Mouse (Mus musculus) monocyte, adult 5-6 weeks (primary cell): ENCODE data around the gene Slc3a1. TPM values are rescaled to one million over a fixed set of nuclear protein-coding genes. Genes with fewer than 3 reads are reported as not detected.

ENCODE experiments used
- ATAC-seq: fragments of 153-309, 156-312 bp; replicated peaks from 2 replicates; pipeline ENCODE4 v1.8.0; 2017; ENCODE audit warnings: mild to moderate bottlenecking; ENCODE audit not compliant: low TSS enrichment, insufficient number of reproducible peaks, severe bottlenecking, poor library complexity, low FRiP score
- total RNA-seq: library from RNA; stranded (forward); fragments of 200-1000, 200-491, 200-594 nt; gene quantifications from 3 replicates; pipeline ENCODE4 v1.2.3, GENCODE M21; 2017

Gene Slc3a1
- total RNA-seq, 1 experiment from 2014 or later = not detected

DNA sequence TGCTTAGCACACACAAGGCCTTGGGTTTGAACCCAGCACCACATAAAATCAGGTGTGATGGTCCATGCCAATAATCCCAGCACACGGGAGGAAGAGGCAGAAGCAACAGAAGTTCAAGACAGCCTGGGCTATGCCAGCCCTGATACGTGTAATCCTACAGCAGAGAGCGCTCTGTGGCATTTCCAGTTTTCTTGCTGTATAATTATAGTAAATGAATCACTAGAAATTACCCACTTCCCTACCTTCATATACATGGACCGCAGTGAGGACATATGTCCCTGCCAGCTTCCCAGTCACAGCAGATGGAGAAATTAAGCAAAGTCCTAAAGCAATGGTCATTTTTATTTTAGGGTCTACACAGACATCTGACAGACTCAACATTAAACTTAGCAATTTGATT lies 45.9 kb downstream of the Slc3a1 start:
- no peak for ATAC-seq

DNA sequence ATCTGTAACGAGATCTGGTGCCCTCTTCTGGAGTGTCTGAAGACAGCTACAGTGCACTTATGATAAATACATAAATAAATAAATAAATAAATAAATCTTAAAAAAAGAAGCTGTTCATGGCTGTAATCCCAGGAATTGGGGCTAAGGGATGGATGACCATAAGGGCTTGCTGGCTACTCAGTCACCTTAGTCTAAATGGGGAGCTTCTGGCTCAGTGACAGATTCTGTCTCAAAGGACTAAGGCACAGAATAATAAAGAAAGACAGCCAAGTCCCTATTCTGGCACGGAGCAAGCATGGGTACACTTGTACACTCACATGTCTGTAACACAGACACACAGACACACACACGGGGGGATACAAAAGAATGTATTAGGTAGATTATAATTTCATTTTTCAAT lies 51.1 kb downstream of the Slc3a1 start:
- ATAC-seq = no peak

DNA sequence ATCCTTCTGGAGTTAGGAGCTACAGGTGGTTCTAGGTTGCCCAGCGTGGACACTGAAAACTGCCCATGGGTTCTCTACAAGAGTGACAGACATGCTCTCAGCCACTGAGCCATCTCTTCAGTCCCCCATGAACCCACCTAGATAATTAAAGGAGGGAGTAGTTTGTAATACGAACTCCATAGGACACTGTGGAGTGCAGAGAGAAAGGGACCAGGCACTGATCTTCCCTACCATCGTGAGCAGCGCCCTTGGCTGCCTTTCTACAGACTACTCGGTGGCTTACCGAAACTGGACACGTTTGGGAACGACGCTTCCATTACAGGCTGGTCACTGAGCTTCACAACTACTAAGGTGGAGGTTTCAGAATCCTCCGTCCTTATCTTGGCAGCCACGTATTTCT lies 52.6 kb downstream of the Slc3a1 start:
- no peak for ATAC-seq

DNA sequence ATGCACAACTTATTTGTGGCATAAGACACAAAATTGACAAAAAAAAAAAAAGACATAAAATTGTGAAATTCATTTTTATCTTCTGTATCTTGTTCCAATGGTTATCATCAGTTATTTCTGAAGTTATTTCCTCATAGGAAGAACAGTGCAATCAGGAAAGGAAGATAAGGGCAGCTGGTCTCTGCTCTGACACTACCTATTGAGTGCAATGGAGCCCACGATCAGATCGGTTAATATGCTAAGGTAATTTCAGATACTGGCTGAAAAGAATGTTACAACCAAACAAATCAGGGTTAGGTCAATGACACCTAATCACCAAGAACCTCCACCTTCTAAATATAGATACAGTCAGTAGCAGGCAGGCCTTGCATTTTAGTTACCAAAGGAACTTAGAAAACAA lies 57.2 kb downstream of the Slc3a1 start:
- no peak for ATAC-seq

DNA sequence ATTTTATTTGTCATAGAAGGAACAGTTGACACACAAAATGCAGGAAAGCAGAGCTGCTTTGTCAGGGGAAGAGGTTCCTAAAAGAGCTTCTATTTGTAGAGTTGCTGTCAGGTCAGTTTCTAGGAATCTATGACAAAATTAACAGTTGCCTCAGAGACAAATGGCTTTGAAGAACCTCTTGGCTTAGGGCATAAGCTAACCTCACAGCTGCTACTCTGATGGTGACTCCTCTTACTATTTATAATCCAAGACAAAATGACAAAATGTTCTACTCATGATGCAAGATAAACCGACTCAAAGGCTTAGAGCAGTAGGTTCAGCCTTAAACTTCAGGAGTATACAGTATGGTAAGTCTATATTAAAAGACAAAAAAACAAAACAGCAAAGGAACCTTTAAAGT lies 58.3 kb downstream of the Slc3a1 start:
- ATAC-seq = no peak

DNA sequence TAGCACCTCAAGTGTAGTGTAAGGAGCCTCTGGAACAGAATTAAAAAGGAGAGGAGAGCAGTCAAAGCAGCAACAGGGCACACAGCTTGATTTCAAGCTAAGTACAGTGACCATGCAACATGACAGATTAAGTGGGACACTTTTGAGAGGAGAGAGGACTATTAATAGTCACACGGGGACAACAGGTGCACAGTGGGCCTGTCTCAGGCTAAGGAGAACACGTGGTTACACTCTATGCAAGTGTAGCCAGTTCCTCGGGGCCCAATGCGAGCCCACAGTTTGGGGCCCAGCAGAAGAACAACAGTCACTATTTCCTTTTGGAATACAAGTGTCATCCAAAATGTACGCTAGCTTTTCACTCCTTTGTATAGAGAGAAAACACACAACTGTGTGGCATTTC lies 59.4 kb downstream of the Slc3a1 start:
- no peak for ATAC-seq

DNA sequence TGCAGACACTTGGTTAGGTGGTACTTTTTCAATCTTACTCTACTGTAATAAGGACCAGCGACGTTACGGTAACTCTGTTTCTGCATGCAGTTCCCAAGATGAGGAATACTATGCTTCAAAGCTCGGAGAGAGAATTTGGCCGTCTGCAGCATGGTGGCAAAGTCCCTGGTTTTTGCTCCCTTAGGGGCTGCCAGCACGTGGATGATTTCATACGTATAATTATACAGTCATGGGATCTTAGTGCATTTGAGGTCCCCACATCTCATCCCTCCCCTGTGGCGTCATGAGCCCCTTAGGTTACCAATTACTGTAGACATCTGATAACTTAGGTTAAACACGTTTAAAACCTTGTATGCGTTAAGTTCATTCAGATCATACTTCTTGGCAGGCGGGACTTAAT lies 60.2 kb downstream of the Slc3a1 start:
- no peak for ATAC-seq

DNA sequence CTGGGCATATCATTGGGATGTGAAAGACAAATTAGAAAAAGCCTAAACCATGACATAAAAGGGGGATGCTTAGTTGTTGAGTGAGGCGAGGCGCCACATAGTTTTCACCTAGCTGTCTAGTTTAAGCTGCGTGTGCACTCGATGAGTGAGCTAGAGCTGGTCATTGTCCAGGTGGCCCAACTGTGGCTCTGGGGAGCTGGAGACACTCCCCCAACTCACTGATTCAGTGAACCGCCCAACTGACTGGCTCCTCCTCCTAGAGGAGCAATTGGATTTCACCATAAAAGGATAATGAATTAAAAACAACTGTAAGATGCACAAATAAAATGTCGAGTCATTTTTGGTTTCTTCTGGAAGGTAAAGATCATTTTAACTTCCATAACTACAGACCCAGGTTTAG lies 60.8 kb downstream of the Slc3a1 start:
- ATAC-seq = no peak

DNA sequence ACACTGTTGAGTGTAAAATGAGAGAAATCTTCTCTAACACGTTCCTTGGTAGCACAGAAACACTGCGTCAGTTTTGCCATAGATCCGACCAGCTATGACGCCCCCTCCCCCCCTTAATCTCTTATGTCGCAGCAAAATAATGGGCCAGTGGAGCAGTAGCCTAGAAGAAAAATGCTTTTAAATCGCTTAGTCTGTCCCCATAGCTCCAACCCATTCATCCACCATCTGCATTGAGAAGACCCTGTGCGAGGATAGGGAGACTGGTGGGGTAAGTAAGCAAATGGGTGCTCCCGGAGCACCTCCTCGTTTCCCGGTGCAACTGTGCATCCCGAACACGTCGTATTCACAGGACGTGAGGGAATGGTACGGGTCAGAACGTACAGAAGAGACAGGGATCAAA lies 61.4 kb downstream of the Slc3a1 start:
- ATAC-seq = no peak

DNA sequence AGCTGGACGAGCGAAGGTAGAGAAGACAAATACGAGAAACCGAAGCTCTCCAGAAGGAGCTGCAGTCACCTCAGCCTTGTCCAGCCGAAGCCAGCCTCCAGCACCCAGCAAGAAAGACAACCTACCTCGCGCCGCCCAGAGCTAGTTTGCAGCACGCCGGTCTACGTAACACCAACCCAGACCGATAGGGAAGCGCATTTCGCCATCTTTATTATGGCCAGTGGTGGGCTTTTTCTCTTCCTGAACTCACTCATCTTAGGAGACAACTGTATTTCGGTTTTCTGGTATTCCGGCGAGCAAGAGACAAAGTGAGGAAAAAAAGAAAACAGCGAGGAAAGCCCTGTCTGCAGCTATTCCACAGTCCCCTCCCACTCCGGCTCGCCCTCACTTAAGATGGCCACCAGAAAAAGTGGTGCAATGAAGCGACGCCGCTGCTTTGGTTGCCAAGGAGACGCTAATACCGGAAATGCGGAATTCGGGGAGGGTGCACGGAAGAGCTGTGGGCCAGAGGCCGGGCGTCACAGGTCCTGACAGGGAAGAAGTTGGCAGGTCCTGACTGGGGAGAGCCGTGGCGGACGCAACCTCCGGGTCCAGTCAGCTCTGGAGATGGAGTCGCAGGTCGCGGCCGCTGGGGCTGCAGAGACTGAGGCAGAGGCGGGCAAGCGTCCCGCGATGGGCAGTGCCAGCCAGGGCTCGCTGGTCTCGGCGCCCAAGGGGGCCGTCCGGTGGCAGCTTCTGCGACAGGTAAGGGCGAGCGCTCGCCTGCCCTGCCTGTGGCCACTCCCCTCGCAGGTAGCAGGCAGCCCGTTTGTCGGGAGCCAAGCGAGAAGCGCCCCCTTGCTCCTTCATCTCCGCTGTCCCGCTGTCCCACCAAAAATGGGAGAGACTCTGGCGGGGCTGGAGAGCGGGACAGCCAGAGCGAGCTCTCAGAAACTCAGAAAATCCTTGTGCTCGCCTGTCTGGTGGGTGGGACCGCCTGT lies 62.2 kb downstream of the Slc3a1 start, which contains the start of the genes Prepl and Camkmt:
Gene Prepl (minus strand): TSS at position 122 of the 980 bp plus-strand sequence.
Gene Camkmt (plus strand): TSS at position 433 of the 980 bp plus-strand sequence.
- ATAC-seq = peak; percentile 99

DNA sequence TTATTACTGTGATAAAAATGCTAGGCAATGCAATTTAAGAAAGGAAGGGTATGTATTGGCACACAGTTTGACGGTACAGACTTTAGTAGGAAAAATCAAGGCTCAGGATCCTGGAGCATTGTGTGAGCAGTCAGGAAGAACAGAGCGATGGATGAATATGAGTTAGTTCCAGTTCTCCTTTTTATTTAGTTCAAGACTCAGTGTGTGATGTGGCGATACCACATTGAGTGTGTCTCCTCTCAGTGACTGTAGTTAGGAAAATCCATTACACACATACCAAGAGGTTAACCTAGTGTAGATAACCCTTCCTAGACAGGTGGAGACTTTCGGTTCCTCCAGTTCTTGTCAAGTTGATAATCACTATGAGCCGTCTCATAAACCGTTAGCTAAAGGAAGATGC lies 63.6 kb downstream of the Slc3a1 start:
- ATAC-seq = no peak

DNA sequence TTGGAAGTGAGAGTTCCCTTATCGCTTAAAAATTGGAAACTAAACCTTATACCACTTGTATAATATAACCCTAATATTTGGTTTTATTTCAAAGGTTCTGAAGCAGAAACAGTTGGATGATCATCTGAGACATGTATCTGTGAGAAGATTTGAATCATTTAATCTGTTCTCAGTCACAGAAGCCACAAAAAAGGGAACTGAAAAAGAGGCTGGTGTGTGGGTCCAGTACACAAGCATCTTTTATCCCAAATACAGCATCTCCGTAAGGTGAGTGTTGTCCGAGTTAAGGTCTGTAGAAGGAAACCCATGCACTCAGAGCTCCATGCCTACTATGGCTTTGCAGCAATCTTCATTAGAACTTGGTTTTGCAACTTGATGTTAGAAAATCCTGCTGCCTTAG lies 68.2 kb downstream of the Slc3a1 start:
- no peak for ATAC-seq

DNA sequence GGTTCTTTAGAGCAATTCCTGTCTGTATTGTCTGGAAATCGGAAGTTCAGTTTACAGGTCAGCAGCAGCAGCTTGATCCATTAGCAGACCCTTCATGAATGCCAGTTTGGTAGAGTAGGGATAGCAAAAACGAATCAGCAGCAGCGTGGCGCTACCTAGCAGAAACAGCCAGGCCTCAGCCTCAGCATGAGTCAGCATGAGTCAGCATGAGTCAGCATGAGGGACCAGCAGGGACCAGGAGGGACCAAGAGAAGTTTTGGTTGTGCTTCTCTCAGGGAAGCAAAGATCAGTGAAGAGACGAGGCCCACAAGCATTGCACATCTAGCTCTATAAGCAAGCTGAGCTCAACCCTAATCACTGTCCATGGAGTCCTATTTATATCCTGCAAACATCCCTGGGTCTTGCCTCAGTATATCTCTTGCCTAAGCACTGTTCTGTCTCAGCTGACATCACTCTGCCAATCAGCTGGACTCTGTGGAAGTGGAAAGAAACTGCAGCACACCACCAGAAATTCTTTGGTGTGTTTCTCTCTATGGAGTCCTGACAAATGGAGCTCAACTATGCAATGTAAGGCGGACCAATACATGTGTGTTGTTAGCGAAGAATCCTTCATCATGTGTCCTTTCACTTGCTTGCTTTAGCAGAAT lies 70.6 kb downstream of the Slc3a1 start:
- no peak for ATAC-seq

DNA sequence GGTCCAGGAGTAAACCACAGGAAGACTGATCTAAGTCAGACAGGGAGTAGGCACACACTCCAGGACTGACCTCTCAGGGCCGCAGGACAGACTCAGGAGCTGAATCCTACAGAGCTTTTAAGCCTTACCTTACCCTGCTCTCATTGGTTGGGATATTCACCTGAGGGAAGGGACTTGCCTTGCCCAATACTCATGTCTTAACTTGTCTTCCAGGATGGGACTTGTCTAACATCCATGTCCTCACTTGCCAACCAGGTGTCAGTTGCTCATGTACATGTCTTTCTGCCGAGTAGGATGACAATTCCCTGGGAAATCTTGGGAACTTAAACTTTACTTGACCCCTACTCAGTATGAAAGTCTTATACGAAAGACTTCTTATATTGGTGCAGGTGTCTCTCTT lies 72.1 kb downstream of the Slc3a1 start:
- no peak for ATAC-seq

DNA sequence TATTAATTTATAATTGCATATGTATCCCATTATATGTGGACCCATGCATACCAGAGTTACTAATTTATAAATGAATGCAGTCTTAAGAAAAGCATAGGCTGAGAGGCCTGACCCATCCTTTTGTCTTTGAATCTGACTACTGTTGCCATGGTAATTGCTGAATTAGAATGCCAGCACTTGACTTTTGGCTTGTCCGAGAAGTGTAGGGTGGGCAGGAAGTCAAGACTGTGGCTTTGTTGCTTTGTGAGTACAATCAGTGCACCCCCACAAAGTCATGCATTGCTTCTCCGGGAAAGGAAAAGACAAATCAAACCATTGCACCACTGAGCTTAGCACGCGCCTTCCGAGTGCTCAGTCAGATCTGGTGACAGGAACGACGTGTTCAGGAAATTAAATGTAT lies 73.6 kb downstream of the Slc3a1 start:
- no peak for ATAC-seq

DNA sequence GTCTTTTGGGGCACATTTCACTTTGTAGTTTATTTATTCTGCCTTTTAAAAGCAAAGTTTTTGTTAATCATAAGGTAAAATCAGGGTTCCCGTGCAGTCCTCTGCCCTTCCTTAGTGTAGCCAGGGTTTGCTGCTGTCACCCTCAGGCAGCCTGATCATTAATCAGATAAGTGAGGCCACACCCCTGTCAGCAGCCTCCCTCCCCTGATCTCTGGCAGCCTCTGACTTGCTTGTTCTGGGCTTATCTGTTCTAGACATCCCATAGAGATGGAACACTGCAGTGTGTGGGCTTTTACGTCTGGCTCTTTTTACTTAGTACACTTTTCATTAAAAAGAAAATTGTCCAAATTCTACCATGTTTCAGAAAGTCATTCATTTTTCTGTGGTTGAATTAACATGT lies 75.1 kb downstream of the Slc3a1 start:
- no peak for ATAC-seq

DNA sequence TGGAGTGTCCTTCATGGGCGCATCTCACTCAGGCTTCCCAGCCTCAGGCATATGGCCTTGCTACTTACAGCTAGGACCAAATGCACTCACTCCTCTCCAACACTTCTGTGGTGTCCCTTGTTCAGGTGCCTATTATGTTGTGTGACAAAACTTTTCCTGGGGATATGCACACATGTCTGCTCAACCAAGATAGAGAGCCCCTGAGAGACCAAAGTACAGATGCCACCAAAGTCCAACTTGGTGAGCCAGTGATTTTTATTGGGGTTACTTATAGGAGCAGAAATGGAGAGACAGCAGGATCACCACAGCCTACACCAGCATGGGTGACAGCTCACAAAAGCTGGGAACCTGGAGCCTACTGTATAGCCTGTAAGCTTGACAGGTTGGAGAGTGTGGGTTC lies 82.5 kb downstream of the Slc3a1 start:
- ATAC-seq = no peak

DNA sequence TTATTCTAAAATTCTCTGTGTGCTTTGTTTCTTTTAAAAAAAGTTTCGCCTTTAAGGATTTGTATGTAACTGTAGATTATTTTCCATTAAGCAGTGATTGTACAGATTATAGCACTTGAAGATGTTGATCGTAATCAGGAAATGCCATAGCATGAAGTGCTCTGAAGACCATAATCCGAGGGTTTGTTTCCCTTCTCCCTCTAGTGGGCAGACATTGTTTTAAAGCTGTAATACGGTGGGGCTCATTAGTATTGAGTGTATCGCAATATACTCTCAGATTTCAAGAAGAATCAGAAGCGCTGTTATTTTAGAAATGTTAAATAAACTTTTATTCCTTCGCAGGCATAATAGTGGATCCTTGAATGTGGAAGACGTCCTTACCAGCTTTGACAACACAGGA lies 85.3 kb downstream of the Slc3a1 start:
- no peak for ATAC-seq
